Mouse (Mus musculus) ovary, postnatal 10 days (tissue): Measurements from ENCODE around the gene Pnpo.

ENCODE experiments used
- DNase-seq: peaks from one replicate; pipeline ENCODE4 v3.0.0; 2022; ENCODE audit warnings: low spot score

Gene Pnpo

DNA sequence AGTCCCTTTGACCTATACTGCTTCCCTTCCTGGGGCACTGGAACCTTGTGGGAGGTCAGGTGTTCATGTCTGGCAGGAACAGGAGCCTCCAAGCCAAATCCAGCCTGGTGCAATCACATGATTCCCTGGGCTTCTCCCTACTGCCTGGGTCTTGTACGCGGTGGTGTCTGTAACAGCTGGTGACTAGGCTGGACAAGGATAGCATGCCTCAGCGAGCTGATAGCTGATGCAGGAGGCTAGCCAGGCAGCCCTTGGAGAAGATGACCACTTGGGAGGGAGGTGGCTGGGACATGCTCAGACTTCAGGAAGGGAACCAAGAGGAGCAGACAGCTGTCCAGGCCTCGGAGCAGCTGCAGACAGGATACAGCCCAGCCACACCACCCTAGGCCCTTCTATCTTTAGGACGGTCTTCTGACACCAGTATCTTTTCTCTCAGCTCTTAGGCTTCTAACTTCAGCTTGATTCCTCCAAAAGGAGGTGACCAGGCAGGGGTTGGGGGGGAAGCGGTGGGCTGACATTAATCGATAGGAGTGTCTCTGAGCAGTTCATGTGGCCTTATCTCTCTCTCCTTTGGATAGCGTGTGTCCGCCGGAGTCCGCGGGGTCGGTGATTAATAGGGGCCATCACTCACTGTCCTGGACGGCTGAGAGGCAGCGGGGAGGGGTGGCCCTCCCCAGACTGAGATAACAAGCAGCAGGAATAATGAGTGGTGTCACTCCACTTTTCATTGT lies 37.2 kb downstream of the Pnpo start:
- DNase-seq: no peak

- no peak for DNase-seq
These were observed 40.8 kb downstream of the Pnpo start for GRCm38 (mm10) chr11:96902639-96903635.

- DNase-seq: no peak
These were observed 42.5 kb downstream of the Pnpo start for GRCm38 (mm10) chr11:96901332-96901731.

- DNase-seq: no peak
These were observed 44.1 kb downstream of the Pnpo start for GRCm38 (mm10) chr11:96899449-96900306.

DNA sequence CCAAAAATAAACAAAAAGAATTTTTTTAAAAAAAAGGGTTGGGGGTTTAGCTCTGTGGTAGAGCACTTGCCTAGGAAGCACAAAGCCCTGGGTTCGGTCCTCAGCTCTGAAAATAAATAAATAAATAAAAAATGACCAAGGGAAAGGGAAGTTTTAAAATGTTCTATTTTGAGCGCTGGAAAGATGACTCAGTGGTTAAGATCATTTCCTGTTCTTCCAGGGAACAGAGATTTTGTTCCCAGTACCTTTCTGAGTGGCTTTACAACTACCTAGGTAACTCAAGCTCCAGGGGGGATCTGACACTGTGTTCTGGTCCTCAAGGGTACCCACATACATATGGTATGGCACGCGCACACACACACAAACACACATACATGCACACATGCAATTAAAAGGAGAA lies 47.9 kb downstream of the Pnpo start:
- DNase-seq: no peak

GRCm38 (mm10) chr11:96893203-96893842 lies 50.5 kb downstream of the Pnpo start:
- no peak for DNase-seq

DNA sequence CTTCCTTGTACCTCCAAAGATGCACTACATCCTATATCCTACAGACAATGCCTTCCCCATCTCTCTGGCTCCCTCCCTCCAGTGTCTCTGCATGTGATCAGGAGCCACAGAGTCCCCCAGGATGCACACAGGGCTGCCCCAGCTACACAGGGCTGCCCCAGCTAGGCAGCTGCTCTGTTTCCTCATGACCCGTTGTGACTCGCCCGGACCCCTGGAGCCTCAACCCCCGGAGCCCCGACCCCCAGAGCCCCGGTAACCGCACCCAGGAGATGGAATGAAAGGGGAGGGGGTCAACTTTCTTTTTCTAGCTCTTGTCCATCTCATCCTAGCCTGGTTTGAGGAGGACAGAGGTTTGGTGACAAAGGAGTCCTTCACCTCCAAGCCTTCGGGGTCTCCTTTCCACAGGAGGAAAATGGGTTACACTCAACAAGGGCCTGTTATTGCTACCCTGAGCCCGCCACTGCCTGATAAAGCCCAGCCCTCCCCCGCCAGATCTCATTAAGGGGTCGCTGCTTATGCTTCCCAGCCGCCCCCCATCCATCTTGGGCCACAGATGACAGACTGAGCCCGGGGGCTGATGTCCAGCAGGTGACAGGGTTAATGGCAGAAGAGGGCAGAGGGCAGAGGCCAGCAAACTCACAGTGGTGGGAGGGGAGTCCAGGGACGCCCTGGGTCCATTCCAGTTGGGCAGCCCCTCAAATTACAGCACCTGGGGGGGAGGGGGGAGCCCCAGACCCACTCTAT lies 51.8 kb downstream of the Pnpo start:
- no peak for DNase-seq
